Mouse (Mus musculus) induced T-regulatory cell, adult 2 months (primary cell): ENCODE results near the gene Echdc3.

Experiments used
- DNase-seq: peaks from one replicate; pipeline ENCODE4 v3.0.0-alpha.2; 2012; ENCODE audit warnings: low read depth

Echdc3 gene

GRCm38 (mm10) chr2:6220141-6220805 lies 7.4 kb upstream of the Echdc3 start:
- peak; percentile 87 for DNase-seq

GRCm38 (mm10) chr2:6212327-6212723 lies 508 bp downstream of the Echdc3 start:
- peak; percentile 20 for DNase-seq

- DNase-seq = no peak
Measured at GRCm38 (mm10) chr2:6210840-6211239, 2.0 kb downstream of the Echdc3 start.

GRCm38 (mm10) chr2:6209746-6210145 lies 3.1 kb downstream of the Echdc3 start:
- DNase-seq = no peak

- DNase-seq = no peak
Measured at GRCm38 (mm10) chr2:6209116-6209515, 3.7 kb downstream of the Echdc3 start.

GRCm38 (mm10) chr2:6207736-6208135 lies 5.1 kb downstream of the Echdc3 start:
- no peak for DNase-seq

- no peak for DNase-seq
Measured at GRCm38 (mm10) chr2:6196363-6196973, 16.4 kb downstream of the Echdc3 start.

GRCm38 (mm10) chr2:6195468-6196239 lies 17.2 kb downstream of the Echdc3 start:
- no peak for DNase-seq

- no peak for DNase-seq
Measured at GRCm38 (mm10) chr2:6194497-6194896, 18.3 kb downstream of the Echdc3 start.

GRCm38 (mm10) chr2:6193591-6193973 lies 19.3 kb downstream of the Echdc3 start:
- no peak for DNase-seq

GRCm38 (mm10) chr2:6192820-6193590 lies 19.8 kb downstream of the Echdc3 start:
- DNase-seq = peak; percentile 63

- DNase-seq = no peak
Measured at GRCm38 (mm10) chr2:6190036-6190435, 22.8 kb downstream of the Echdc3 start.

GRCm38 (mm10) chr2:6189675-6189998 lies 23.2 kb downstream of the Echdc3 start:
- DNase-seq = no peak

- DNase-seq = no peak
Measured at GRCm38 (mm10) chr2:6188891-6189674, 23.8 kb downstream of the Echdc3 start.

GRCm38 (mm10) chr2:6187418-6187817 lies 25.4 kb downstream of the Echdc3 start:
- DNase-seq = no peak

GRCm38 (mm10) chr2:6186913-6187312 lies 25.9 kb downstream of the Echdc3 start:
- no peak for DNase-seq

GRCm38 (mm10) chr2:6179749-6180117 lies 33.1 kb downstream of the Echdc3 start:
- no peak for DNase-seq

GRCm38 (mm10) chr2:6178901-6179748 lies 33.7 kb downstream of the Echdc3 start:
- DNase-seq = no peak

GRCm38 (mm10) chr2:6173013-6173412 lies 39.8 kb downstream of the Echdc3 start:
- DNase-seq = no peak

GRCm38 (mm10) chr2:6168560-6168959 lies 44.3 kb downstream of the Echdc3 start:
- no peak for DNase-seq
